Mouse (Mus musculus): ENCODE results near the gene Hdac7. TPM values are rescaled to one million over a fixed set of nuclear protein-coding genes. Genes with fewer than 3 reads are reported as not detected.

The Hdac7 gene
- polyA plus RNA-seq, 1 experiment from 2014 or later: 29.9 TPM

GRCm38 (mm10) chr15:97809206-97809605 is 35.1 kb downstream of the Hdac7 start:
- 88% methylated on average over 14 of the region's 14 CpGs for WGBS
- H3K36me3 ChIP-seq: peaks cover 55% of the 10 kb centered on the region
- H3K27ac ChIP-seq (replicated peaks): no peak overlapping the region
- H3K9ac ChIP-seq (replicated peaks): no peak overlapping the region
- no peak for ATAC-seq (ENCODE audit: low FRiP score, low read depth)
- no peaks in the 10 kb centered on the region for H3K9me3 ChIP-seq
- no peak overlapping the region for H3K4me3 ChIP-seq
- no peaks in the 10 kb centered on the region for H3K27me3 ChIP-seq
- H3K4me1 ChIP-seq: peaks cover 24% of the 10 kb centered on the region
- H3K4me2 ChIP-seq (replicated peaks): no peak overlapping the region

- Histone ChIP-seq H3K9ac (replicated peaks) (no peak overlapping the region), H3K27me3 (no peaks in the 10 kb centered on the region), H3K4me1 (peaks cover 18% of the 10 kb centered on the region), H3K4me3 (no peak overlapping the region), H3K9me3 (no peaks in the 10 kb centered on the region), H3K36me3 (peaks cover 55% of the 10 kb centered on the region), H3K27ac (replicated peaks) (no peak overlapping the region), H3K4me2 (replicated peaks) (no peak overlapping the region)
- 92% methylated on average over 14 of the region's 14 CpGs for WGBS
- ATAC-seq (ENCODE audit: low FRiP score, low read depth): no peak
Observed at GRCm38 (mm10) chr15:97808532-97808931, 35.8 kb downstream of the Hdac7 start.

GRCm38 (mm10) chr15:97807867-97808266 is 36.4 kb downstream of the Hdac7 start:
- Histone ChIP-seq H3K27ac (replicated peaks) (no peak overlapping the region), H3K36me3 (peaks cover 55% of the 10 kb centered on the region), H3K27me3 (no peaks in the 10 kb centered on the region), H3K9me3 (no peaks in the 10 kb centered on the region), H3K4me3 (no peak overlapping the region), H3K9ac (replicated peaks) (no peak overlapping the region), H3K4me1 (peaks cover 12% of the 10 kb centered on the region), H3K4me2 (replicated peaks) (no peak overlapping the region)
- WGBS: 76% methylated on average over 12 of the region's 12 CpGs
- no peak for ATAC-seq (ENCODE audit: low FRiP score, low read depth)

DNA sequence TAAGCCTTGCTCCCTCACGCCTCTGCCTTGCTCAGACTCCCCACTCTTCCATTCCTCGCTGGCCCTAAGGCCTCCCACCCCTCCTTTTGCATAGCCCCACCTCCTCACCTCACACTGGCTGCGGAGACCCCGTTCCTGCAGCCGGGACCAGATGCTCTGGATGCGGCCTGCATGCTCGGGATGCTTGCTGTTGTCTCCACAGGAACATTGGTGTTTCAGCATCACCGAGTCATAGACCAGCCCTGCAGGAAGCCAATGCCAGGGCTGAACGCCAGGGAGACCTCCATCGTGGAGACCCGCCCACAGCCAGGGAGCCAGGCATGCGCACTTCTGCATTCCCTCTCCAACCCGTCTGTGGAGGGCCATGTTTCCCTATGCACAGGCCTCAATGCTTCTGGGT is 41.7 kb downstream of the Hdac7 start:
- Histone ChIP-seq H3K9ac (replicated peaks) (no peak overlapping the region), H3K4me2 (replicated peaks) (peak overlapping the region; percentile 38), H3K36me3 (peaks cover 36% of the 10 kb centered on the region), H3K4me1 (peaks cover 31% of the 10 kb centered on the region), H3K27me3 (0 out of 2 replicates have a peak, but pooled peaks cover 3% of the 10 kb centered on the region), H3K4me3 (peak overlapping the region; percentile 20), H3K9me3 (no peaks in the 10 kb centered on the region), H3K27ac (replicated peaks) (peak overlapping the region; percentile 60)
- ATAC-seq (ENCODE audit: low FRiP score, low read depth): peak; percentile 50; the same call in 1 of the 2 replicates
- WGBS: 12% methylated on average over 13 of the region's 13 CpGs

DNA sequence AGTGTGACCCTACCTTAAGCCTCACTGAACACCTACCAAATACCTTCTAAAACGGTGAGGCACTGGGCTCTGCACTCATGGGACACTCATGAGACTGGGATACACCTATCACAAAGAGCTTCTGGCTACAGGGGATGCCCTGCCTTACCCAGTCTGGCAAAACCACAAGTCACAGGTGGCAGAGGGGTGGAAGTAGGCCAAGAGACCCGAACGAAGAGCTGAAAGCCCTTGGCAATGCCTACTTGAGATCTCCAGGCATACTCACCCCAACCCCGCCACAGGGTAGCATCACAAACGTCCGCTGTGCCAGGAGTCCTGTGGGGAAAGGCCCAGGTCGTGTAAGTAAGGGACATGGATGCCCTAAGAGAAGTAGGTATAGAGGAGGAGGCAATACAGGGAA is 42.5 kb downstream of the Hdac7 start:
- Histone ChIP-seq H3K36me3 (peaks cover 36% of the 10 kb centered on the region), H3K9me3 (no peaks in the 10 kb centered on the region), H3K27ac (replicated peaks) (no peak overlapping the region), H3K4me2 (replicated peaks) (0 out of 2 replicates have a peak overlapping the region, but pooled peaks have one; percentile 38), H3K9ac (replicated peaks) (no peak overlapping the region), H3K27me3 (0 out of 2 replicates have a peak, but pooled peaks cover 3% of the 10 kb centered on the region), H3K4me3 (no peak overlapping the region), H3K4me1 (peaks cover 31% of the 10 kb centered on the region)
- no peak for ATAC-seq (ENCODE audit: low FRiP score, low read depth)
- WGBS: 78% methylated on average over 7 of the region's 7 CpGs

- WGBS: 87% methylated on average over 13 of the region's 13 CpGs
- ATAC-seq (ENCODE audit: low FRiP score, low read depth): no peak
- no peak overlapping the region for H3K9ac ChIP-seq (replicated peaks)
- peaks cover 36% of the 10 kb centered on the region for H3K36me3 ChIP-seq
- H3K27me3 ChIP-seq: 0 out of 2 replicates have a peak, but pooled peaks cover 3% of the 10 kb centered on the region
- no peak overlapping the region for H3K4me2 ChIP-seq (replicated peaks)
- H3K4me3 ChIP-seq: no peak overlapping the region
- H3K9me3 ChIP-seq: no peaks in the 10 kb centered on the region
- H3K4me1 ChIP-seq: peaks cover 31% of the 10 kb centered on the region
- H3K27ac ChIP-seq (replicated peaks): no peak overlapping the region
Observed at GRCm38 (mm10) chr15:97800853-97801252, 43.4 kb downstream of the Hdac7 start.

- Histone ChIP-seq H3K36me3 (peaks cover 43% of the 10 kb centered on the region), H3K4me2 (replicated peaks) (no peak overlapping the region), H3K4me1 (peaks cover 31% of the 10 kb centered on the region), H3K27ac (replicated peaks) (peak overlapping the region; percentile 52), H3K4me3 (no peak overlapping the region), H3K9me3 (no peaks in the 10 kb centered on the region), H3K9ac (replicated peaks) (no peak overlapping the region), H3K27me3 (0 out of 2 replicates have a peak, but pooled peaks cover 3% of the 10 kb centered on the region)
- WGBS: 79% methylated on average over 11 of the region's 11 CpGs
- ATAC-seq (ENCODE audit: low FRiP score, low read depth): no peak
Observed at GRCm38 (mm10) chr15:97799446-97799845, 44.9 kb downstream of the Hdac7 start.

DNA sequence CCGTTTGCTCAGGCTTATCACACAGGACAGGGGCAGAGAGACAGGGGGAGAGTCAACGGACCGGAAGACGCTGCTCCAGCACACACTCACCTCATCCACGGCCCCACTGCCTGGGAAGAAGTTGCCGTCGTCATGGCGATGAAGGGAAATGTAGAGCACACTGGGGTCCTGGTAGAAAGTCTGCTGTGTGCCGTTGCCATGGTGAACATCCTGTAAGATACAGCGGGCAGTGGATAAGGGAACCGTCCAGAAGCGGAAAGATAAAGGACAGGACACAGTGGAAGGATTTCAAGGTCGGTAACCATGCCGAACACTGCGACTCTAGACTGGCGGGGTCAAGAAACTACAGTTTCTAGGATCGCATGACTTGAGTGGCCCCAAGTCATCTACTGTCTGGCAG is 46.2 kb downstream of the Hdac7 start:
- no peaks in the 10 kb centered on the region for H3K9me3 ChIP-seq
- no peak overlapping the region for H3K9ac ChIP-seq (replicated peaks)
- H3K27me3 ChIP-seq: 0 out of 2 replicates have a peak, but pooled peaks cover 3% of the 10 kb centered on the region
- peak; percentile 69 for ATAC-seq (ENCODE audit: low FRiP score, low read depth)
- H3K36me3 ChIP-seq: peaks cover 53% of the 10 kb centered on the region
- H3K4me2 ChIP-seq (replicated peaks): peak overlapping the region; percentile 12; the same call in 1 of the 2 replicates
- peaks cover 31% of the 10 kb centered on the region for H3K4me1 ChIP-seq
- H3K4me3 ChIP-seq: no peak overlapping the region
- 24% methylated on average over 17 of the region's 17 CpGs for WGBS
- peak overlapping the region; percentile 58 for H3K27ac ChIP-seq (replicated peaks)

DNA sequence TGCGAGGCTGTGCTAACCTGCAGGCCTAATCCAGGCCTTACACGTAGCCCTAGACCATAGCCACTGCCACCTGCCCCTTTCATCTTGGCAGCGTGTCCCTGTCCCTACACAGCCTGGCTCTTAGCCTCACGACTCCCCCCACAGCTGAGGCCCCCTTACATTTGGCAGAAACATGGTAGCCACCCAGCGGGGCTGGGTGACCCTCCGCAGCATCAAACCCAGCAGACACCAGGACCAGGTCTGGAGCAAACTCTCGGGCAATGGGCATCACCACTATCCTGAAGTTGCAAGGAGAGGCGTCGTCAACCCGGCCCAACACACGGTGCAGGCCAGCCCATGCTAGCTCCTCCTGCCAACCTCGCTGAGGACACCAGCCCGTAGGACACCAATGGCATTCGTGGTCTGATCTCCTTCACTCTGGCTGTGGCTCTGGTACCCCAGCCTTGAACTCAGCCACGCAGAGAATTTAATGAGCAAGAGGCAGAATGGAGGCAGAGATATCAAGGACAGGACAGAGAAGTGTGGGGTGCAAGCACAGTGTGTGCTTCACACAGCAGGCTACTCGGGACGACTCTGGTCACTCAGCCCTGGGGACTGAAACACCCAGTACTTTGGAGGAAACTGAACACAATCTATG is 47.5 kb downstream of the Hdac7 start:
- no peak overlapping the region for H3K4me3 ChIP-seq
- no peak overlapping the region for H3K9ac ChIP-seq (replicated peaks)
- H3K36me3 ChIP-seq: peaks cover 53% of the 10 kb centered on the region
- no peaks in the 10 kb centered on the region for H3K9me3 ChIP-seq
- no peak overlapping the region for H3K27ac ChIP-seq (replicated peaks)
- 97% methylated on average over 17 of the region's 17 CpGs for WGBS
- H3K4me1 ChIP-seq: peaks cover 23% of the 10 kb centered on the region
- no peak overlapping the region for H3K4me2 ChIP-seq (replicated peaks)
- no peak for ATAC-seq (ENCODE audit: low FRiP score, low read depth)
- H3K27me3 ChIP-seq: 0 out of 2 replicates have a peak, but pooled peaks cover 3% of the 10 kb centered on the region

GRCm38 (mm10) chr15:97795559-97796235 is 48.6 kb downstream of the Hdac7 start:
- WGBS: 97% methylated on average over 10 of the region's 10 CpGs
- Histone ChIP-seq H3K36me3 (peaks cover 53% of the 10 kb centered on the region), H3K4me3 (no peak overlapping the region), H3K9me3 (no peaks in the 10 kb centered on the region), H3K27ac (replicated peaks) (no peak overlapping the region), H3K27me3 (0 out of 2 replicates have a peak, but pooled peaks cover 3% of the 10 kb centered on the region), H3K9ac (replicated peaks) (no peak overlapping the region), H3K4me2 (replicated peaks) (no peak overlapping the region), H3K4me1 (peaks cover 23% of the 10 kb centered on the region)
- no peak for ATAC-seq (ENCODE audit: low FRiP score, low read depth)

DNA sequence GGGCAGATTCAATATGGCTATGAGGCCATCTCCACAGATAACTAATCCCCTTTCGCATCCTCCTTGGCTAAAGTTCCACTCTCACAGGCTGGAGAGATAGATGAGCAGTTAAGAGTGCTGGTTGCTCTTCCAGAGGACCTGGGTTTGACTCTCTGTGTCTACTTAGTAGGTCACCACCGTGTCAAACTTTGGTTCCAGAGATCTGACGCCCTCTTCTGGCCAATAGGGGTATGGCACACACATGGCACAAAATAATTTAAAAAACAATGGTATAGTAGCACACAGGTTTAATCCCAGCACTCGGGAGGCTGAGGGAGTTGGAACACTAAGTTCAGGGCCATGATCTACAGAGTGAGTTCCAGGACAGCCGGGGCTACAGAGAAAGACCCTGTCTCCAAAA is 50.0 kb downstream of the Hdac7 start:
- Histone ChIP-seq H3K4me2 (replicated peaks) (no peak overlapping the region), H3K27ac (replicated peaks) (no peak overlapping the region), H3K9me3 (no peaks in the 10 kb centered on the region), H3K4me3 (no peak overlapping the region), H3K9ac (replicated peaks) (no peak overlapping the region), H3K27me3 (no peaks in the 10 kb centered on the region), H3K36me3 (peaks cover 48% of the 10 kb centered on the region), H3K4me1 (peaks cover 16% of the 10 kb centered on the region)
- no peak for ATAC-seq (ENCODE audit: low FRiP score, low read depth)
- 73% methylated on average over 5 of the region's 5 CpGs for WGBS

- Histone ChIP-seq H3K4me1 (peaks cover 10% of the 10 kb centered on the region), H3K9ac (replicated peaks) (no peak overlapping the region), H3K4me3 (no peak overlapping the region), H3K27me3 (no peaks in the 10 kb centered on the region), H3K4me2 (replicated peaks) (no peak overlapping the region), H3K36me3 (peaks cover 48% of the 10 kb centered on the region), H3K27ac (replicated peaks) (no peak overlapping the region), H3K9me3 (no peaks in the 10 kb centered on the region)
- WGBS: 90% methylated on average over 18 of the region's 18 CpGs
- ATAC-seq (ENCODE audit: low FRiP score, low read depth): no peak
Observed at GRCm38 (mm10) chr15:97793386-97794153, 50.7 kb downstream of the Hdac7 start.

Measured in midbrain, embryonic 12.5 days (tissue).